Mouse (Mus musculus): ENCODE results near the gene Erc2.

- TF ChIP-seq FLI1 (IDR thresholded peaks at IDR 0.05; ENCODE audit: low read length) (no peak), GATA1 (IDR thresholded peaks at IDR 0.05; ENCODE audit: borderline replicate concordance, low read length) (no peak)
These were observed 666.0 kb downstream of the Erc2 start for GRCm38 (mm10) chr14:28288196-28288595.
